Mouse (Mus musculus): ENCODE measurements at regions not wholly inside any gene's neighbourhood (a gene's known extent, or its start where the extent isn't known, plus 50 kb on each side); places are given as distances from the start of the nearest gene placed in this dataset.

DNA sequence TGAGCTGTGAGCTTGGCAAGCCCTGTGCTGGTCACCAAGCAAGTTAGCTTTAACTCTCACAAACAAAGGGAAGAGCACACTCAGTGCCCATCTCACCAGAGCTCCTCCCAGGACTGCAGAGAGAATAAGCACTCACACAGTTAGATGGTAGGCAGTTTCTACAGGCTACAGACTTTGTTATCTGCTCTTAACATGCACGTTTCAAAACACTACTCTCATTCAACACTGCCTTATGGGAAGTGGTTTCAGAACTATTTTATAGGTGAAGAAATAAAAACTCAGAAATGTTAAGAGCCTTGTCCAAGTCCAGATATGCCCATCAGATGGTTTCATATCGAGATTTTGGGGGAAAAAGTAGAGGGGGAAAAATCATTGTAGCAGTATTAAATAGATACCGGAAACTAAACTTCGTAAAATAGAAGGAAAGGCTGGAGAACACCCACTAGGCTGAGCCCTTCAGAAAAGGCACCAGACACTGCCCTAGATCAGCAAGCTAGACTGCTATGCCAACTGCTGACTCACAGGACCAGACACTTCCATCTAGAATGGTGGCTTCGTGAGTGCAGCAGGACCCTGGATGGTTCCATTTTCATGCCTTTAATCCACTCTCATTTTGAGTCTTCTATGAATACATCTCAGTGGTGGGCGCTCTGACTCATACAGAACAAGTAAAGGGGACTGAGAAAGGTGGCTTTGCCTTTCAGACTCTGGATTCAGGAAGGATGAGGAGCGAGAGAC is 51.3 kb upstream of the Serbp1 start:
- no peak for DNase-seq

DNA sequence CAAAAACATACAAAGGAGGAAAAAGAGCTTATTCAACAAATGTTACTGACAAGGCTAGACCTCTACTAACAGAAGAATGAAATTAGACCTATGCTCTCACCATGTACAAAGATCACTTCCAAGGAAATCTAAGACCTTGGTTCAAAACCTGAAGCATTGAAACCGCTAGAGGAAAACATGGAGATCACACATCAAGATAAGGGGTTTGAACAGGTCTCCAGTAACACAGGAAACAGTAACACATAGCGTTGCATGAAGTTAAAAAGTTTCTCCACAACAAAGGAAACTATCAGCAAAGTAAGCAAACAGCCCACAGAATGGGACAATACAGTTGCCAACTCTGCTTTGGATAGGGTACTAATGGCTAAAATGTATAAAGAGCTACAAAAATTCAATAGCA is 53.3 kb upstream of the Serbp1 start:
- DNase-seq, result no peak

DNA sequence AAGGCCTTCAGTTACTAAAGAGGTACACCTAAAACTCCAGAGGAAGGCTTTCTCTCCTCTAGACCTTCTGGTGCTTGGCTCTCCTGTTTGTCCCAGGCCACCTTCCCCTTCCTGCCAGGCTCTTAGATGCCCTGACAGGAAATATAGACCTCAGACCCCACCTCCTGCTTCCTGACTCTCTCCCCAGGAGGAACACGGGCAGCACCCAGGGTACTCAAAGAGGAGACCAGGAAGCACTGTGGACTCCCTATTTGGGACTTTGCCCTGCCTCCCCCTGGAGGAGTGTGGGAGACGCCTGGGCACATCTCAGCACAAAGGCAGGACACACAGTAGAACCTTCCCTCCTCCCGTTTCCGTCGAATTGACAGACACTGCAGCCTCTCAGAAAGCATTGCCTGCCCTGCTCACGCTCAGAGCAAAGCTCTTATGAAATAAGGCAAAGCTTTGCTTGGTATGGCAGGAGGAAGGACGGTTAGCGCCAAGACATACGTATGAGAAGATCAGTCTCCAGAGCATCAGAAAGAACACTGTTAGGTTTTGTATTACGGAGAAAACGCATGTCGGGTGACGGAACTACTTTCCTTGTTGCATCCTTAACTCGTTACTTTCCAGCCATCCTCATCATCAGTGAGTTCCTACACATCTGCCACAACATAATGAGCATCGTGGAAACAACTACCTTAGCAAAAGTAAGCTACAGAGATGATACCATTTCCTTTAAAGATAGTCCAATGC is 54.3 kb upstream of the Serbp1 start:
- no peak for DNase-seq

DNA sequence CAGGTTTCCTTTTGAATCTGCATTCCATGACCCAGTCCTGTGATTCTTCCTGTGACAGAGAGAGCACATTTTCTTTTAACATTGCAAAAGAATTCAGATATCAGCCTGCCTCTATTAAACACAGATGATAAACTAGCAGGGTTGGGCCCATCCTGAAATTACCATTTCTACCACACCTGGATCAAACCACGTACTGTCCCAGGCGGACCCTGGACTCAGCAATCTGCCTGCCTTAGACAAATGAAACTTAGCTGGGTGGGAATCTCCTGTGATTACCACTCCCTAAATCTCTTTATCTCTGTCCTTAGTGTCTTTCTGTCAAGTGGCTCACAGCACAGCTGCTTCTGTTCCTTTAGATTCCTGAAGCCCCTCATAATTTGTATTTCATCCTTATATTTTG is 55.5 kb upstream of the Serbp1 start:
- no peak for DNase-seq

DNA sequence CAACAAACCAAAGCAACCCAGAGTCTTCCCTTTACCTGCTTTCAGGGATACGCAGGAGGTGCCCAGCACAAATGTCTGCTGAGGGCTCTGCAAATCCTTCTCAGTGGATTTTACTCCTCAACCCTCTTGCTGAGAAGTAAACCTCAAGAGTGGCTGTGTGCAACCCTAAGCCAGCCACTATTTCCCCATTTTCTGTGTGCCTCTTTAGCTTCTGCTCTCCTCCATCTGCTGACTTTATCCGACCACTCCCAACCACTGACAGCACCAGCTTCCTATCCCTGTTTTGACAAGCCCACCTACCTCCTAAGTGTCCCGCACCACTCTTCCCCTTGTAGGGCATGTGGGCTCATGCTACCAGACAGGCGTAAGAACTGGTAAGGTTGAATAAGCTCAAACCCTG is 56.5 kb upstream of the Serbp1 start:
- no peak for DNase-seq

DNA sequence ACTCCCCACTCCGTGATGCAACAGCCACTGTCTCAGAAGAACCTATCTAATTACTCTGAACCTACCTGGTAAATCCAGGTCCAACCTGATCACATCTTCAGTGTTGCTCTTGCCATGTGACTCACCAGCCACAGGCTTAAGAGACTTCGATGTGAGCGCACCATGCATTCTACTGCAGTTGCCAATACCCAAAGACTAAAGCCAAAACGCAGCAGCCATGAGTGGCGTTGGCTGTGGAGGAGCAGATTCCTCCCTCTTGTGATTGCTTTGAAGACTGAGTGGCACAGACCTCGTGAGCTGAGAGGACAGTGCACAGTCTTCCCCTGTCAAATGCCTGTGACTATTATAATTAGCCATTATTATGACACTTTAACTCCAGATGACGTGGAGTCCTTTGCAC is 58.6 kb upstream of the Serbp1 start:
- DNase-seq, result no peak

DNA sequence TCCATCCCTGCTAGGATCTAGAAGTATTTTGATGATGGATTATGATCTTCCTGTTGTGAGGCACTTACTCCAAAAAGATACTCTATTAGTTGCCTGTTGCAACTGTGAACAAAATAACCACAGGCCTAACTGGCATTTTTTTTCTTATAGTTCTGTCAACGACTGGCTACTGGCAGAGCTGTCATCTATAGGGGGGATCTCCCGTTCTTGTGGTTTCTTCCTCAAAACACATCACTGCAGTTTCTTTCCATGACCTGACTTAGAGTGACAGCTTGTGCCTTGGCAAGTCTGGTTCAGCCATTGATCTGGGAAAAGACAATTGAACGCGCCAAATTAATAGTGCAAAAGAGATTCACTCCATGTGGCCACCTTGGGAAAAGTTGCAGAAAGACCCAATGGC is 59.4 kb upstream of the Serbp1 start:
- no peak for DNase-seq

DNA sequence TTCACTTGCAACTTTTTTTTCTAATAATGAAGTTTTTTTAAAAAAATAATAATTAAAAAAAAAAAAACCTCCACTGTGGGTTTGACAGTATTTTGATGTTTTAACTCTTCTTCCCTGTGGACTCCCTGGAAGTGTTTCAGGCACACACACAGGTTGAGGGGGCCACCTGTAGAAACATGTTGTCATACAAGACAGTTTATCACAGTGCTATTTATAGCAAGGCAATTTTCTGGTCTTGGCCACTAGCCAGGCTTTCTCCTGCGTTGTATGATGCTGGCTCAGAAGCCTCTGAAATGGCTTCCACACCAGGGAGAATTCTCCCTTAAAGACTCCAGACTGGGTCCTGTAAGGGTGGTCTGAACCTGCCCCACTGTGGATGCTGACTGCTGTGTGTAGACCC is 59.9 kb upstream of the Serbp1 start:
- peak; percentile 45 for DNase-seq

DNA sequence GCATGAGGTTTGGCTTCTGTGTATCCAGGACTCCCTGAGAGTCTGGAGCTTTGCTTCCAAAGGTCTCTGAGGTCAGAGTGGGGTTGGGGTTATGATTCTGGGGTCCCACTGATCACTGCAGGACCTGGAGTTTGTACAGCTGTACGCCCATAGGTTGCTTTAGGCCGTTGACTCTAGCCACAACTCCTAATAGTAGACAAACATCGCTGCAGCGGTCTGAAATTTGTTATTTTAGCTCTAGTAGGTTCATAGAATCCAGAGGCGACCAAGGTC is 67.4 kb upstream of the Serbp1 start:
- no peak for DNase-seq

DNA sequence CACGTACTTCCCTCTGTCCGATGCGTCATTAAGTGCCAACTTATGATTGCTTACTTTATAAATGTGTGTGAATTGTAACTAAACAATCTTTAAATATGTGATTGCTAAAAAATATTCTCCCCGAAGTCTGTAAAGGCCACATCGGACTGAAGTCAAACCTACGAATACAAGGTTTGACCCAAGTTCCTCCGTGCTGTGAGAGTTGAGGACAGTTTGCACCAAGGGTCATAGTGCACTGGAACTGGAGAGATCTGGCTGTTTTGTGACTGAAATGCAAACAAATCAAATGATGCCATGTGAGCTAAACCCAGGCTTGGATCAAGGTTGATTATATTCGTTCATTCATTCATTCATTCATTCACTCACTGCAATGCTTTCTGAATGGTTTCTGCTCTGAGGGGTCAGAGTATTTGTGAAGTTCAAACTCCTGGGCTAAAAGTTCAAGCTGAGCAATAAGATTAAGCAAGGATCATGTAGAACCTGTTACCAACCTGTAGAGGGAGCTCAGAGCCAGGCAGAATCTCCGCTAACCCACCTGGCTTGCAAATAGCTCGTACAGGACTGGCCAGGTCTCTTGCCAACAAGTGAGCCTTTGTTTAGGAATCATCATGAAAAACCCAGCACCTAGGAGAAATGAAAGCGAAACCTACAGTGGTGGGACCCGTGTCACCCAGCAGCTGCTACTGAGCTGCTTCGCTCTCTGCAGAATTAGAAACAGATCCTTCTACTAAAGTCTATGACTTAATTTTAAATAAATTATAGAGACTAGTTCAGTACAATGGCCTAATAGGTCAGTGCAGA is 67.9 kb upstream of the Serbp1 start:
- peak; percentile 72 for DNase-seq

DNA sequence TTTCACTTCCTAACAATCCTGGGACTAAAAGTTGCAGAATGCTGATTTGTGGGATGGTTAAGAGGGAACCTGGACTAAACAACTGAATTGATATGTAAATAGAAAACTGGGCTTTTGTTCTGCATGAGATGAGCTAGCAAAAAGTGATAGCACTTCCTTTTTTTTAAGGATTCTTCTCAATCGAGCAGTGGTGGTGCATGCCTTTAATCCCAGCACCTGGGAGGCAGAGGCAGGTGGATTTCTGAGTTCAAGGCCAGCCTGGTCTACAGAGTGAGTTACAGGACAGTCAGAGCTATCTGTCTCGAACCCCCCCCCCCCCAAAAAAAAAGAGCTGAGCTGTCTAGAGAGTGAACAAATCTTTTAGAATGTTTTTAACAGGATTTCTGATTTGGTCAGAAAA is 69.2 kb upstream of the Serbp1 start:
- no peak for DNase-seq

DNA sequence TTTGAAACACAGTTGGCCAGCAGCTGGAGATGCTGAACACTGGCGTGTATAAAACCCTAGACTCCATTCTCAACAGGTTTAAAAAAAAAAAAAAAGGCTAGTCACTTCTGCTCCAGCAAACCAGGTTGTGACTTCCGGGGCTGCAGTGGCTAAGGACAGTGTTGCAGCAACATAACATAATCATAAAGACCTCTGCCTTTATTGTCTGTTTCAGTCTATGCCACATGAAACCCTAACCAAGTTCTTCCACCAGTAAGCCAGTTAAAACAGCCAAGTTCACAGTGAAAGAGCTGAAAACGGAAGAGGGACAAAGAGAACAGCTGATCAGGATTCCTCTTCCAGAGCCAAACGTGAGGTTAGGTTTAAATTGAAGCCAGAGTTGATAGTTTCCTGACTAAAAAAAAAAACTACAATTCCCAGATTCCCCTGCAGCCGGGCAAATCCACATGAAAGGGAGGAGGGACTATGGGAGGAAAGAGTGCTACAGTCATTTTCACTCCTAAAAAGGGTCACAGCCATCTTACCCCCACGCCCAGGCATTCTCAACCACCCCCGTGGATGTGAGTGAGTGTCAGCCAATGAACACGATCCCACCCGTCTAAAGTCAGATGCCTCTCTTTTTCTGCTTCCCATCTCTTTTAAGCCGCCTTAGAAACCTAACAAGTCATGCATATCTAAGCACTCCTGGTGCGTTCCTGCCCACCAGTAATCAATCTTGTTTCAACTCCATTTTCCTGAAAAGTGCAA is 69.8 kb upstream of the Serbp1 start:
- DNase-seq, result peak; percentile 51

DNA sequence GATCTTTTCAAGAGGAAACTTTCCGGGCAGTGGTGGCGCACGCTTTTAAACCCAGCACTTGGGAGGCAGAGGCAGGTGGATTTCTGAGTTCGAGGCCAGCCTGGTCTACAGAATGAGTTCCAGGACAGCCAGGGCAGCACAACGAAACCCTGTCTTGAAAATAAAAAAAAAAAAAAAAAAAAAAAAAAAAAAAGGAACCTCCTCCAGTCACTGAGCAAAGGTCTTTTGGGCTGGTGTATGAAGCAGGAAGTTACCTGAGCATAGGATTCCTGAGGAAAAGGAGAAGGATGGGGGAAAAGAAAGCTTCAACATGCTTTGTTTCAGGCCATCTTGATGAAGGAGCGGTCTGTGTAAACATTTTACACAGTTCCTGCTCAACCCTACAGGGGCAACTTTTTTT is 72.9 kb upstream of the Serbp1 start:
- DNase-seq, result no peak

DNA sequence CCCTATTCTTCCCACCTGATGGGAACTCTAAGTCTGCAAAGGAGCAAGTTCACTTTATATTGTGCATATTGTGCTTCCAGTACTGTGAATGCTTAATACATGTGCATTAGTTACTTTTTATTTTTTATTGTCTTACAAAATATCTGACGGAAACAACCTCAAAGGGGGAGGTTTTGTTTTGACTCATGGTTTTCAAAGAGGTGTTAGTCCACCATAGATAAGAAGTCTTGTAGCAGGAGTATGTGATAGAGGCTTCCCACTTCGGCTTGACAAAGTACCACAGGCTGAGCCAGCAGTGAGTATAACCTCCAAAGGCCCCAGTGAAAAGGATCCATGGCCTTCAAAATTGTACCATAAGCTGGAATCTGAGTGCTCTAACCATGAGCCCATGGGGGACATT is 74.0 kb upstream of the Serbp1 start:
- no peak for DNase-seq

DNA sequence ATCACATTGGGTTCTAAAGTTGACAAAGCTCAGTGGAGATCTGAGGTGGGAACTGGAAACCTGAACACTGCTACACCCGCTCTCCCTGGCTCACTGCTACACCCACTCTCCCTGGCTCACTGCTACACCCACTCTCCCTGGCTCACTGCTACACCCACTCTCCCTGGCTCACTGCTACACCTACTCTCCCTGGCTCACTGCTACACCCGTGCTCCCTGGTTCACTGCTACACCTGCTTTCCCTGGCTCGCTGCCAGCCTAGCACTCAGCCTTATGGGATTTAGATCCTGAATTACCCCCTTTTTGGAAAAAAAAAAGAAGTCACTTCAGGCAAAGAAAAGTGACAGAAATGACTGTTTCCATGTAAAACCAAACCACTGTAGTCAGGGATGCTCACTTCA is 75.2 kb upstream of the Serbp1 start:
- DNase-seq, result no peak

DNA sequence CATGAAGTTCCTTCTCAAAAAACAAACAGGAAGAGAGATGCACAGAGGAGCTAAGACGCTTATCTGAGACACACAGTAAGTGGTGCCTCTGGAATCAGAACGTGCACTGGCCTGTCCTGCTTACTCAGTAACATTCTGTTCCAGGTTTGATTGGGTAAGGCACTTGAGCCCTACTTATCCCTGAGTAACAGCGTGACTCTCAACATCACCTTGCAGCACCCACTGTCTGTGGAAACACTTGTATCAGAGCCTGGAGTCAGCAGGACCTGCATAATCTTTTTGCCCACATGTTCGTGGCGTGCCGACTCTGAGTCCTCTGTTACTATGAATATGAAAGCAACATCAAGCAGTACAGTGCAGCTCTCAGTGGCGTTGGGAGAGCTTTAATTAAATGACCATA is 76.4 kb upstream of the Serbp1 start:
- no peak for DNase-seq

DNA sequence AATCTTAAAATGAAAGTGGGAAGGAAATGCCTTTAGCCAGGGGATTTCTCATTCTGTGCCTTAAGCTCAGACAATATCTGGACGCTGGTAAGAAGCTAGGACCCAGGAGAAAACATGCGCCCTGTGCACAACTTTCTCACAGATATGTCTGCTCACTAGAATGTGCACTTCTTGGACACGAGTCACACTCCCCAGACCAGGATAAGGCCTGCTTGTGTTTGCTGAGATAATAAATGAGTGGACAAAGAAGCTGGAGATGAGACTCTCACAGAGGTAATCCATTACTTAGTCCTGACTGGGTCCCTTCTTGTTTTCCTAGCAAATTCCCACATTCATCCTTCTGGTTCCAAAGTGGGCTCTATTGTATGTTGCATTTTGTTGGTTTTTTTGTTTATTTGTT is 77.4 kb upstream of the Serbp1 start:
- DNase-seq, result no peak

DNA sequence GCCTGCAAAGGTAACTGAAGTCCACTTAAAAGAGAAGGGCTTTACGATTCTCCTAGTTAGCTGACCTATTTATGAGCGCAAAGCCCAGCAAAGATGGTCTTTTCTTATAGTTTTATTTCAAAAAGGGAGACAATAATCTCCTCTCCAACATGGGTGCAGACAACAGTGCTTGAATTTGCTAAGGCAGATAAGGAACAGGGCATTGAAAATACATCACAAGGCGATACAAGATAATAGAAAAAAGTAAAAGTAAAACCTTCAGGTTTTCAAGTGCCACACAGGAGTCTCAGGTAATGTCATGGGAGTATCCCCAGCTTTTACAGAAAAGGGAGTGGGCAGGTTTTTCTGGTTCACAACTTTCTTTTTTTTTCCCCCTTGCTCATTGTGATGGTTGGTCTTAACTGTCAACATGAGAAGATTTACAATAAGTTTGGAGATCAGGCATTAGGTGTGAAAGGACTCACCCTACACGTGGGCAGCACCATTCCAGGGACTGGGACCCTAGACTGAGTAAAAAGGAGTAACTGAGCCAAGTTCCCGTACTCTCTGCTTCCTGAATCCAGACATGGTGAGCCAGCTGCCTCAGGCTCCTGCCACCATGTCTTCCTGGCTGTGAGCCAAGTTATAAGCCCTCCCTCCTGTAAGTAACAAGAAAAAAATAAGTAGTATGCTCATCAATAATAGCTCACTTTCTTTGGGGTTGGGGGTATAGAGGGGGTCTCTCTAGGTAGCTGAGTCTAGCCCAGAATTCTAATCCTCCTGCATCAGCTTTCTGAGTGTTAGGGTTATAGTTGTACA is 78.1 kb upstream of the Serbp1 start:
- no peak for DNase-seq

DNA sequence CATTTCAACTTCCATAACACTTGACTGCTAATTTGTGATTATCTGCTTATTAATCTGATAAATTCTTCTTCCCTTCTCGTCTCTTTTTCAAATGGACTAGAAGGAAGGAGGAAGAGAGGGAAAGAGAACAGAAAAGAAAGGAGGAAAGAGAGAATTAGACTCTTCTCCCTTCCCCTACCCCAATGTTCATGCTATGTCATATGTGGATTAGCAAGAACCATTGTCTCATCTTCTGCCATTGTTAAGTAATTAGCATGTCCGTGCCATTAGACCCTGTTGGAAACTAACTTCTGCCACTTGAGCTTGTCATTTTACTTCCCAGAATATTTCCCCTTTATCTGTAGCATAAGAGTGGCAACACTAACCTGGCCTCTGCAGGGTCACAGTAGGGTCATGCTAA is 78.8 kb upstream of the Serbp1 start:
- DNase-seq, result no peak

DNA sequence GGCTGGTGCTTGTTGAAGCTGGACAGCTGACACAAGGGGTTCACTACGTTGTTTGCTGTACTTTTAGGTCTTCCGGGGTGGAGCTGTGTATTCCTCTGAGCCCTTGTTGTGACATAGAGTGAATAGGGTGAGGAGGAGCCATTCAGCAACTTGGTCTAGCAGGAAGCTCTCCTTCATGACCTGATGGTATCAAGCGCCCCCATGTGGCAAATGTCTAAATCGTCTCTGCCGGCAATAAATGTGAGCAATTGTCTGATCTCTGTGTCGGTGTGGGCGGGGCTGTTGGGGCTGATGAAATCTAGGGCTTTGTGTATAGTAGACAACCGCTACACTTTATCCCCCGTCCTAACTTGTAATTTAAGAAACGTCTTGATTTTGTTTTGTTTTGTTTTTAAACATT is 79.2 kb upstream of the Serbp1 start:
- DNase-seq, result peak; percentile 93

DNA sequence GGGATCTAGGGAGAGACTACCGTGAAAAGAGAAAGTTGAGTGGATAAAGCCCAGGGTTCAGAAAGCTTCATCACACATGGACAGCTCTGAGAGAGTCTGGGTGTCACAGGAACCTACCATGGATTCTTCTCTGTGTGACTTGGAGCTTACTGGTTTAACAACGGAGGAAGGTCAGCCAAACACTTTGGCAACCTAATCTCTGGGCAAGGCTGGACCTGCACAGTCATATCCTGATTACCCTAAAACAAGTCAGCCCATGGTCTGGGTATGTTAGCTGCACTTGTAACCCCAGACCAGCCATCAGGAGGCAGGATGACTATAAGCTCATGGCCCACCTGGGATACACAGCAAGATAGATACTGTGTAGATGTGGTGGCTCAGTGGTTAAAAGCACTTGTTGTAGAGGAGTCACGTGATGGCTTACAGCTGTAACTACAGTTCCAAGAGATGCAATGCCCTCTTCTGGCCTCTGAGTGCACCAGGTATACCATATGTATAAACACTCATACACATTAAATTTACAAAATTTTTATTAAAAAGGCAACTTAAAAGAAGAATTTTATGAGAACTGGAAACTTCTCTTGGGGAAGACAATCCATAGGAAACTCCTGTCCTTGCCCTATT is 85.0 kb upstream of the Serbp1 start:
- no peak for DNase-seq

DNA sequence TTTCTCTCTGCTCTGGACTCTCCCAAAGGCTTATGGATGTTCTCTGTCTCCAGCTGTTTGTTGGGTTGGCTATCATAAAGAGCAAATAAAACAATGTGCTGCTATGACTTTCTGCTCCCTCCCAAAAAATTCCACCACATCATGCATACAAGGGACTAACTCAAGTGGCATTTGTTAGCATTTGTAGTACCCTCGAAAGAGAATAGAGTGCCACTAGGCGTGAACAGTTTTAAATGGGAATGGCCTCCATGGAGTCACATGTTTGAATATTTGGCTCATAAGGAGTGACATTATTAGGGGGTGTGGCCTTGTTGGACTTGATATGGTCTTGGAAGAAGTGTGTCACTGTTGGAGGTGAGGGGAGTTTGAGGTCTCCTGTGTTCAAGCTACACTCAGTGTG is 86.5 kb upstream of the Serbp1 start:
- no peak for DNase-seq
